Mouse (Mus musculus) kidney, adult 9 months (tissue): ENCODE results near the gene Pdss1.
"Not testable (repeated sequence)": the region's sequence is repeated elsewhere in the genome, so short reads cannot be mapped to it uniquely, and the experiment has no call there.

Experiments
- DNase-seq: peaks from one replicate; pipeline ENCODE4 v3.0.0; 2022

The Pdss1 gene

DNA sequence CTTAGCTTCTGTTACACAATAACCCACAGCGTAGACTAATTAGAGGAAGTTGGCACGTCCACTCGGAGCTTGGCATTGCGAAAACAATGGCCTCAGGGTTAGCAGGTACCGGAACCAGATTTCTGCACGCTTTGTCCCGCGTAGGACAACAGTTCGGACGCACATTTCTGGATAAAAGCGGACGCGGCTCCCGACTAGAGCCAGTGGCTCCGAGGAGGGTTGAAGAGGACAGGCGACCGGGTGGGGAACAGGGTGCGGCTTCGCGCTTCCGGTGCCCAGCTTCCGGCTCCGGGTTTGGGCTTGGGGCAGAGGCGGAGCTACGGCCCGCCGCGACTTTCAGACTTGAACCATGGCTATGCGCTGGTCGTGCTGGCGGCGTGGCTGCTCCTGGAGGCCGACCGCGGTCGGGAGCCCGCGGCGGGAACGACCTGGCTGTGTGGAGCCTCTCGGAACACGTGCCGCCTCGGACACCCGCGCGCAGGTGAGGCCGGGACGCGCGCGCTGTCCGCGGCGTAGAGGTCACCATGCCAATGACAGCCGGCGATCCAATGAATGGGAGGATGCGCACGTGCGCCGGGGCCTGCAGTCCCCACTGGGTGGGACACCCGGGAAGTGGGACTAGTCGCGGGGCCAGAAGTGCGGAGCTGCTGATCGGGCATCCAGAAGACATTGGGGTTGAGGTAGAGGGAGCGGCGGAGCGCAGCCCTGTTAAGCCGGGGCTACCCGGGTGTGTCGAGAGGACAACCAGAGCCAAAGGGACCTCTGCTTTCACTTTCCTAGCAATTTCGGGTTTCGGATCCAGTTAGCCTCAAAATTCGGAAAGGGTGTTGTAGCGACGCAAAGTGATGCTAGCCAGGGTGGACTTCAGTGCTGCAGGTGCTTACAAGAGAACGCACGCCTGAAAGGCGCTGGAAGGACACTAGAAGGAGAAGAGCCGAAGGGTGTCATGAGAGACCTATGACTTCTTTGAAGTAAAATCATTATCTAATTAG is at the start of gene Pdss1:
TSS of gene Pdss1 (plus strand) at position 241 of the 992 bp plus-strand sequence.
- DNase-seq: peak; percentile 95

GRCm38 (mm10) chr2:22851900-22852299 is 43.4 kb upstream of the Pdss1 start:
- DNase-seq: no peak

GRCm38 (mm10) chr2:22857501-22857900 is 37.8 kb upstream of the Pdss1 start:
- no peak for DNase-seq

GRCm38 (mm10) chr2:22862194-22862593 is 33.1 kb upstream of the Pdss1 start:
- no peak for DNase-seq

DNA sequence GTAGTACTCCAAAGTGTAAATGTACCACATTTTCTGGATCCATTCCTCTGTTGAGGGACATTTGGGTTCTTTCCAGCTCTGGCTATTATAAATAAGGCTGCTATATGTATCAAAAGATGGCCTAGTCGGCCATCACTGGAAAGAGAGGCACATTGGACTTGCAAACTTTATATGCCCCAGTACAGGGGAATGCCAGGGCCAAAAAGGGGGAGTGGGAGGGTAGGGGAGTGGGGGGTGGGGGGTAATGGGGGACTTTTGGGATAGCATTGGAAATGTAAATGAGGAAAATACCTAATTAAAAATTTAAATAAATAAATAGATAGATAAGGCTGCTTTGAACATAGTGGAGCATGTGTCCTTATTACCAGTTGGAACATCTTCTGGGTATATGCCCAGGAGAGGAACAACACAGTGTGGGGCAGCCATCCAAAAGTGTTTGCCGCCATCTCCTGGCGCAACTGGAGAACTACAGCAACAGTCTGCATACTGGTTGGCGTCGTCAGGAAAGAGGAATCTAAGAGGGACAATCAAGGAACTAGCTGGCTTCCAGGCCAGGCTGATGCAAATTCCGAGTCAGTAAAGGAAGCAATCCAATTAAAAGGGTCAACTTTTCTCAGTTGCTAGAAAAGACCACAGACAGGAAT is 30.8 kb upstream of the Pdss1 start:
- DNase-seq: peak; percentile 63

DNA sequence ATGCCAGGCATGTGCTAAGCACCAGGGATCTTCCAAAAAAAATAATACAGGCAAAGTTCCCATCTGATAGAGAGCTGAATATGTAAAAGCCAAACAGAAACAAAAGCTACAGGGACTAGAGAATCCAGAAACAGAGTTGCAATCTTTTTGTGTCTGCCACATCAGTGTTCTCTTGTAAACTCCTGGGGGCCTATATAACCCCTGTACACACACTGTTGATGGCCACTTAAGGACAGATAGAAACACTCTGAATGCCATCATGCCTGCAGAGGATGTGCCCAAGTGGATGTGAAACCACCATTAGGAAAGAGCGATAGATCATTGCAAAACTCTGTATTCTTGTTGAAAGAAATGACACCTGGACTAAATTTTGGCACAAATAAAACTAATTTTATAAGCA is 29.5 kb upstream of the Pdss1 start:
- DNase-seq: no peak

- DNase-seq: no peak
Observed at GRCm38 (mm10) chr2:22866894-22867424, 28.4 kb upstream of the Pdss1 start.

DNA sequence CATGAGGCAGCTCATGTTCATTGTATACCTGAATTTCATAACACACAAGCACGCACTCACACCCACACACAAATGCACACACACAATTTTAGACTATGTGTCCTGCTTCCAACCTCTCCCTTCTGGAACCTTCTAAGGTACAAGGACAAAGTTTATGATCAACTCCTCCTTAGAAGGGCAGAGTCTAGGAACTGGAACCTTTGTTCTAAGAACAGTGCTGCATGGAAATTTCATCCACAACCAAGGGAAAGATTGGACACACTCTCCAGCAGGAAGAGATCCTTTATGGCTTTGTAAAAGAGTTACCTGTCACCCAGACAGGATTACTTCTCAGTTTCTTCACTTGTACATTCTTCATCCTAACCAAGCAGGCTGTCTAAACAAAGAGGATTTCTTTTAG is 22.2 kb upstream of the Pdss1 start:
- DNase-seq: peak; percentile 75

- DNase-seq: peak; percentile 89
Observed at GRCm38 (mm10) chr2:22874628-22875027, 20.7 kb upstream of the Pdss1 start.

DNA sequence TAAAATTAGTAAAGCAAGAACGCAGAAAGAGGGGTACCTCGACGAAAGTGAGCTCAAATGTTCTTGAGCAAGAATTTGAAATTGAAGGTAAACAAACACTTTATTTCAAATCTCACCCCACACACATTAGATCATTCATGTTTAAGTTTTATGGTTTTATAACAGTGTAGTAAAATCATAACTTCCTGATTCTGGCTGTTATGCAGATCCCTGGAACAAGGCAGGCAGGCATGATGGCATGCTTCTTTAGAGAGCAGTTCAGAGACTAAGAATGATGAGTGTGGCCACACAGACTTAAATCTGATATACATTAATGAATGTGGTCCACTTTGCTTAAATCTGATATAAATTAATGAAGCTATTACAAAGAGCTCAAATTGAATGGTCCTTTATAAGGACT is 18.7 kb upstream of the Pdss1 start:
- DNase-seq: no peak

- DNase-seq: peak; percentile 74
Observed at GRCm38 (mm10) chr2:22878781-22879180, 16.5 kb upstream of the Pdss1 start.

GRCm38 (mm10) chr2:22880726-22881125 is 14.6 kb upstream of the Pdss1 start:
- peak; percentile 86 for DNase-seq

- DNase-seq: no peak
Observed at GRCm38 (mm10) chr2:22894932-22895281, 415 bp upstream of the Pdss1 start.

GRCm38 (mm10) chr2:22903947-22904346 is 8.6 kb downstream of the Pdss1 start:
- no peak for DNase-seq

DNA sequence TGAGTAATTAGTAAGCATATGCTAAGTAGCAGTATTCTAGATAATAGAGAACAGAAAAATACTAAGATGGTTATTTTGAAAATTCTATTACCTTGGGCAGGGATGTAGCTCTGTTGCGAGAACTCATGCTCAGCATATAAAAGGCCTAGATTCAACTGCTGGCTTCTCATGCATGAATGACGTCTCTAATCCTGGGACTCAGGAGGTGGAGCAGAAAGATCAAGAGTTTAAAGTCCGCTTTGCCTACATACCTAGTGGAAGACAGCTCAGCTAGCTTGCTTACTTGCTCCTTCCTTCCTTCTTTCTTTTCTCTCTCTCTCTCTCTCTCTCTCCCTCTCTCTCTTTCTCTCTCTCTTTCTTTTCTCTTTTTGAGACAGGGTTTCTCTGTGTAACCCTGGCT is 19.1 kb downstream of the Pdss1 start:
- peak; percentile 83 for DNase-seq

GRCm38 (mm10) chr2:22918651-22919050 is 23.3 kb downstream of the Pdss1 start:
- DNase-seq: no peak

DNA sequence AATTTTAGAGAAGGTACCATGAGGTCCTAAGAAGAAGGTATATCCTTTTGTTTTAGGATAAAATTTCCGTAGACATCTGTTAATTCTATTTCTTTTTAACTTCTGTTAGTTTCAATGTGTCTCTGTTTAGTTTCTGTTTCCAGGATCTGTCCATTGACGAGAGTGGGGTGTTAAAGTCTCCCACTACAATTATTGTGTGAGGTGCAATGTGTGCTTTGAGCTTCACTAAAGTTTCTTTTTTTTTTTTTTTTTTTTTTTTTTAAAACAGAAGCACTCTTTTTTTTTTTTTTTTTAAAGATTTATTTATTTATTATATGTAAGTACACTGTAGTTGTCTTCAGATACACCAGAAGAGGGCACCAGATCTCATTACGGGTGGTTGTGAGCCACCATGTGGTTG is 30.6 kb downstream of the Pdss1 start:
- DNase-seq: not testable (repeated sequence)

DNA sequence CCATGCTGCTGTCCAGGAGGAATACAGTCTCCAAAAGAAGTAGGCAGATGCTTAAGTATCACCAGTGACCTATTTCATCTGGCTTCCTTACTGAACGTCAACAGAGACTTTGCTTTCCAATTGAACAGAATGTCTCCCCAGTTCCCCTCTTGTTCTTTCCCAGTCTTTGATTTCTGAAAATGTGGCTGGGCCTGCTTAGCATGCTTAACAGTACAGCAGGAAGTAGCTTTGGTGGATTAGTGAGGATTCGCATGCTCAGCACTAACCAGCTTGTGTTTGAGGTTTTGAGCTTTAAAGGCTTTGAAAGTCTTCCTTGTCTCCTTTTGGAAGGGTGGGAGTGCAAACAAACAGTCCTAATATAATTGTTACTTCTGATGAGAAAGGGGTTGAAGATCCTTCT is 32.9 kb downstream of the Pdss1 start:
- no peak for DNase-seq

GRCm38 (mm10) chr2:22933556-22933955 is 38.2 kb downstream of the Pdss1 start:
- DNase-seq: no peak

- no peak for DNase-seq
Observed at GRCm38 (mm10) chr2:22949956-22950355, 54.6 kb downstream of the Pdss1 start.

GRCm38 (mm10) chr2:22954278-22954677 is 59.0 kb downstream of the Pdss1 start:
- DNase-seq: no peak

GRCm38 (mm10) chr2:22955914-22956313 is 60.6 kb downstream of the Pdss1 start:
- no peak for DNase-seq

DNA sequence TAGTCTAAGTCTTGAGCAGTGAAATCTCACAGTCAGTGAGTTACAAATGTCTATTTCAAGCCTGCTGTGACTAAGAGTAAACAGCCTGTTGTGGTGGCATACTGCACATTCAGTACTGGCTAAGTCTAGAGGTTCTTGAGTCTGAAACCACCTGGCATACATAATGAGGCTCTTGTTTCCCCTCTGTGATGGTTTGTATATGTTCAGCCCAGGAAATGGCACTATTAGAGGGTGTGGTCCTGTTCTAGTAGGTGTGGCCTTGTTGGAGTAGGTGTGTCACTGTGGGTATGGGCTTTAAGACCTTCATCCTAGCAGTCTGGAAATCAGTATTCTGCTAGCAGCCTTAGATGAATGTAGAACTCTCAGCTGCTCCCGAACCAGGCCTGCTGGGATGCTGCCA is 62.1 kb downstream of the Pdss1 start:
- DNase-seq: no peak

DNA sequence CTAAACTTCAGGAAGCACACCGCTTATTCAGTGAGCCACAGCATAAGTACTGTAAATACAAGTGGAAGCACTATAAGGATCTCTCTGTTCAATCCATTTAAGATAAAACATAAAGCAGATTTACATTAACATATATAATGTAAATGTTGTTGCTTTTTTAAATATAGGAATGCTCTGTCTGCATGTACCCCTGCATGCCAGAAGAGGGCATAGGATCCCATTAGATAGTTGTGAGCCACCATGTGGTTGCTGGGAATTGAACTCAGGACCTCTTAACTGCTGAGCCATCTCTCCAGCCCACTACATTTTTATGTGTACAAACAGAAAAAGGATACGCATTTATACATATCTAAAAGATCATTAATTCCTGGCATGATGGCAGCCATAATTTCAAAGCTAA is 66.4 kb downstream of the Pdss1 start:
- no peak for DNase-seq
